Mouse (Mus musculus): ENCODE data around the gene Mif. TPM values are rescaled to one million over a fixed set of nuclear protein-coding genes. Genes with fewer than 3 reads are reported as not detected.

Gene Mif
- polyA plus RNA-seq, 1 experiment: 1,693 TPM

- no peak for DNase-seq (ENCODE audit: low read depth)
- TF ChIP-seq POLR2A (IDR thresholded peaks at IDR 0.05; ENCODE audit: borderline replicate concordance, extremely low read depth, insufficient read depth, insufficient read length, poor library complexity, severe bottlenecking) (no peak), CTCF (IDR thresholded peaks at IDR 0.05; ENCODE audit: borderline replicate concordance, extremely low read depth, insufficient read depth, insufficient read length) (no peak)
Observed at GRCm38 (mm10) chr10:75884742-75885141, 24.7 kb upstream of the Mif start.

GRCm38 (mm10) chr10:75883232-75883552, 23.2 kb upstream of the Mif start:
- TF ChIP-seq CTCF (IDR thresholded peaks at IDR 0.05; ENCODE audit: borderline replicate concordance, extremely low read depth, insufficient read depth, insufficient read length) (peak; percentile 54; the same call in 1 of the 2 replicates), POLR2A (IDR thresholded peaks at IDR 0.05; ENCODE audit: borderline replicate concordance, extremely low read depth, insufficient read depth, insufficient read length, poor library complexity, severe bottlenecking) (no peak)

GRCm38 (mm10) chr10:75882433-75883231, 22.6 kb upstream of the Mif start:
- no peak for TF ChIP-seq POLR2A (IDR thresholded peaks at IDR 0.05; ENCODE audit: borderline replicate concordance, extremely low read depth, insufficient read depth, insufficient read length, poor library complexity, severe bottlenecking)
- no peak for TF ChIP-seq CTCF (IDR thresholded peaks at IDR 0.05; ENCODE audit: borderline replicate concordance, extremely low read depth, insufficient read depth, insufficient read length)
- DNase-seq (ENCODE audit: low read depth): peak; percentile 52

More at GRCm38 (mm10) chr10:75883232-75883552, 23.2 kb upstream of the Mif start:
- peak; percentile 89 for DNase-seq (ENCODE audit: low read depth)

- TF ChIP-seq CTCF (IDR thresholded peaks at IDR 0.05; ENCODE audit: borderline replicate concordance, extremely low read depth, insufficient read depth, insufficient read length): no peak
- no peak for TF ChIP-seq POLR2A (IDR thresholded peaks at IDR 0.05; ENCODE audit: borderline replicate concordance, extremely low read depth, insufficient read depth, insufficient read length, poor library complexity, severe bottlenecking)
- DNase-seq (ENCODE audit: low read depth): peak; percentile 75
Observed at GRCm38 (mm10) chr10:75881578-75882432, 21.8 kb upstream of the Mif start.

- peak; percentile 72 for DNase-seq (ENCODE audit: low read depth)
- TF ChIP-seq CTCF (IDR thresholded peaks at IDR 0.05; ENCODE audit: borderline replicate concordance, extremely low read depth, insufficient read depth, insufficient read length): no peak
- TF ChIP-seq POLR2A (IDR thresholded peaks at IDR 0.05; ENCODE audit: borderline replicate concordance, extremely low read depth, insufficient read depth, insufficient read length, poor library complexity, severe bottlenecking): no peak
Observed at GRCm38 (mm10) chr10:75880771-75881577, 20.9 kb upstream of the Mif start.

- no peak for DNase-seq (ENCODE audit: low read depth)
- TF ChIP-seq CTCF (IDR thresholded peaks at IDR 0.05; ENCODE audit: borderline replicate concordance, extremely low read depth, insufficient read depth, insufficient read length) (no peak), POLR2A (IDR thresholded peaks at IDR 0.05; ENCODE audit: borderline replicate concordance, extremely low read depth, insufficient read depth, insufficient read length, poor library complexity, severe bottlenecking) (no peak)
Observed at GRCm38 (mm10) chr10:75880351-75880750, 20.3 kb upstream of the Mif start.

GRCm38 (mm10) chr10:75878836-75879235, 18.8 kb upstream of the Mif start:
- TF ChIP-seq POLR2A (IDR thresholded peaks at IDR 0.05; ENCODE audit: borderline replicate concordance, extremely low read depth, insufficient read depth, insufficient read length, poor library complexity, severe bottlenecking) (no peak), CTCF (IDR thresholded peaks at IDR 0.05; ENCODE audit: borderline replicate concordance, extremely low read depth, insufficient read depth, insufficient read length) (no peak)
- DNase-seq (ENCODE audit: low read depth): no peak

- TF ChIP-seq CTCF (IDR thresholded peaks at IDR 0.05; ENCODE audit: borderline replicate concordance, extremely low read depth, insufficient read depth, insufficient read length) (no peak), POLR2A (IDR thresholded peaks at IDR 0.05; ENCODE audit: borderline replicate concordance, extremely low read depth, insufficient read depth, insufficient read length, poor library complexity, severe bottlenecking) (no peak)
- peak; percentile 72 for DNase-seq (ENCODE audit: low read depth)
Observed at GRCm38 (mm10) chr10:75873543-75874170, 13.6 kb upstream of the Mif start.

- no peak for TF ChIP-seq CTCF (IDR thresholded peaks at IDR 0.05; ENCODE audit: borderline replicate concordance, extremely low read depth, insufficient read depth, insufficient read length)
- no peak for TF ChIP-seq POLR2A (IDR thresholded peaks at IDR 0.05; ENCODE audit: borderline replicate concordance, extremely low read depth, insufficient read depth, insufficient read length, poor library complexity, severe bottlenecking)
- DNase-seq (ENCODE audit: low read depth): peak; percentile 98
Observed at GRCm38 (mm10) chr10:75872915-75873542, 13.0 kb upstream of the Mif start.
